Mouse (Mus musculus): ENCODE results near the gene 1700047I17Rik2.
"Not testable (repeated sequence)": the region's sequence is repeated elsewhere in the genome, so short reads cannot be mapped to it uniquely, and the experiment has no call there.

Gene 1700047I17Rik2

GRCm38 (mm10) chr12:55199306-55199705 is at the start of gene 1700047I17Rik2:
Gene 1700047I17Rik2, plus strand, starts transcription at chr12:55199592.
- DNase-seq (ENCODE audit: low spot score) = not testable (repeated sequence)

- not testable (repeated sequence) for DNase-seq (ENCODE audit: low spot score)
Measured at GRCm38 (mm10) chr12:55154559-55155448, 44.6 kb upstream of the 1700047I17Rik2 start, which contains the start of gene Srp54b. Gene Srp54b, plus strand, starts transcription at chr12:55155104.

- DNase-seq (ENCODE audit: low spot score) = not testable (repeated sequence)
Measured at GRCm38 (mm10) chr12:55155449-55155783, 44.0 kb upstream of the 1700047I17Rik2 start.

- DNase-seq (ENCODE audit: low spot score) = not testable (repeated sequence)
Measured at GRCm38 (mm10) chr12:55167034-55167557, 32.3 kb upstream of the 1700047I17Rik2 start.

- DNase-seq (ENCODE audit: low spot score) = not testable (repeated sequence)
Measured at GRCm38 (mm10) chr12:55187686-55188085, 11.7 kb upstream of the 1700047I17Rik2 start.

GRCm38 (mm10) chr12:55189127-55189526 is 10.3 kb upstream of the 1700047I17Rik2 start:
- not testable (repeated sequence) for DNase-seq (ENCODE audit: low spot score)

GRCm38 (mm10) chr12:55199799-55200198 is 407 bp downstream of the 1700047I17Rik2 start:
- DNase-seq (ENCODE audit: low spot score) = not testable (repeated sequence)

GRCm38 (mm10) chr12:55212944-55213343 is 13.6 kb downstream of the 1700047I17Rik2 start:
- DNase-seq (ENCODE audit: low spot score) = not testable (repeated sequence)

- DNase-seq (ENCODE audit: low spot score) = not testable (repeated sequence)
Measured at GRCm38 (mm10) chr12:55229626-55230519, 30.5 kb downstream of the 1700047I17Rik2 start, which contains the start of gene Srp54c. Gene Srp54c, plus strand, starts transcription at chr12:55230168.

- not testable (repeated sequence) for DNase-seq (ENCODE audit: low spot score)
Measured at GRCm38 (mm10) chr12:55230520-55230861, 31.1 kb downstream of the 1700047I17Rik2 start.

GRCm38 (mm10) chr12:55242243-55242642 is 42.9 kb downstream of the 1700047I17Rik2 start:
- DNase-seq (ENCODE audit: low spot score) = not testable (repeated sequence)

GRCm38 (mm10) chr12:55261950-55262349 is 62.6 kb downstream of the 1700047I17Rik2 start:
- DNase-seq (ENCODE audit: low spot score) = not testable (repeated sequence)

GRCm38 (mm10) chr12:55263385-55263784 is 64.0 kb downstream of the 1700047I17Rik2 start:
- DNase-seq (ENCODE audit: low spot score) = not testable (repeated sequence)

Data from ovary, adult 18-20 months (tissue).